Mouse (Mus musculus) bone marrow macrophage, adult 2 months (primary cell): ENCODE results near the gene Pum2. TPM values are rescaled to one million over a fixed set of nuclear protein-coding genes. Genes with fewer than 3 reads are reported as not detected.

ENCODE experiments used
- H3K27ac ChIP-seq: 2 replicates; pipeline ENCODE4 v1.5.1; 2012; ENCODE audit warnings: low read depth, low read length; ENCODE audit not compliant: insufficient read depth
- H3K4me1 ChIP-seq: 2 replicates; pipeline ENCODE4 v1.6.1; 2012; ENCODE audit warnings: low read length; ENCODE audit not compliant: control insufficient read depth, insufficient read depth
- H3K4me3 ChIP-seq: 2 replicates; pipeline ENCODE4 v1.5.1; 2012; ENCODE audit warnings: mild to moderate bottlenecking, low read length, moderate library complexity; ENCODE audit not compliant: insufficient read depth
- CTCF ChIP-seq: IDR thresholded peaks from 2 replicates; pipeline ENCODE4 v1.5.1; 2012; ENCODE audit warnings: low read depth, mild to moderate bottlenecking, low read length, moderate library complexity
- POLR2A ChIP-seq: IDR thresholded peaks from 2 replicates; pipeline ENCODE4 v1.6.1; 2012; ENCODE audit warnings: mild to moderate bottlenecking, low read depth, low read length, borderline replicate concordance
- polyA plus RNA-seq: library from polyadenylated mRNA; stranded (reverse); fragments of >200 nt; gene quantifications from 2 replicates; pipeline ENCODE4 v1.2.4, GENCODE M21; 2012; ENCODE audit not compliant: missing spikeins, insufficient read depth, insufficient read length

The Pum2 gene
- polyA plus RNA-seq, 1 experiment: 99.6 TPM

DNA sequence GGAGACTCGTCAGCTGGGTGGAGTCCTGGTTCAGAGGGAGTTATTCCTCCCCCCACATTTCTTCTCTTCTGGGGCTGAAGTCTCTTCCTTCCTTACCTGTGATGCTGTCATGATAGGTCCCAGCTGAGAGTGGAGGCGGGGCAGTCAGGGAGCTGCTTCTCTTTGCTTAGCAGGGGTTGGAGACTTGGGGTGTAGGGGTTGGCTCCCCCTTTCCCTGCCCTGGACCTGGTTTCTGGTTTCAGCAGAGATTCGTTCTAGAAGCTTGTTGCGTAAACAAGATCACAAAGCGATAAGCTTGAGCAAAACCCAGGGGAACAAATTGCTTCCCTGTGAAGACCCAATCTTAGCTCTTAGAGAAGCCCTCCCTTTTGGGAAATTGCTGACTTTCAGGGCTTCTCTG is 112.5 kb downstream of the Pum2 start:
- no peak overlapping the region for H3K4me3 ChIP-seq
- no peak overlapping the region for H3K27ac ChIP-seq
- H3K4me1 ChIP-seq: no peaks in the 10 kb centered on the region
- no peak for TF ChIP-seq CTCF
- no peak for TF ChIP-seq POLR2A

DNA sequence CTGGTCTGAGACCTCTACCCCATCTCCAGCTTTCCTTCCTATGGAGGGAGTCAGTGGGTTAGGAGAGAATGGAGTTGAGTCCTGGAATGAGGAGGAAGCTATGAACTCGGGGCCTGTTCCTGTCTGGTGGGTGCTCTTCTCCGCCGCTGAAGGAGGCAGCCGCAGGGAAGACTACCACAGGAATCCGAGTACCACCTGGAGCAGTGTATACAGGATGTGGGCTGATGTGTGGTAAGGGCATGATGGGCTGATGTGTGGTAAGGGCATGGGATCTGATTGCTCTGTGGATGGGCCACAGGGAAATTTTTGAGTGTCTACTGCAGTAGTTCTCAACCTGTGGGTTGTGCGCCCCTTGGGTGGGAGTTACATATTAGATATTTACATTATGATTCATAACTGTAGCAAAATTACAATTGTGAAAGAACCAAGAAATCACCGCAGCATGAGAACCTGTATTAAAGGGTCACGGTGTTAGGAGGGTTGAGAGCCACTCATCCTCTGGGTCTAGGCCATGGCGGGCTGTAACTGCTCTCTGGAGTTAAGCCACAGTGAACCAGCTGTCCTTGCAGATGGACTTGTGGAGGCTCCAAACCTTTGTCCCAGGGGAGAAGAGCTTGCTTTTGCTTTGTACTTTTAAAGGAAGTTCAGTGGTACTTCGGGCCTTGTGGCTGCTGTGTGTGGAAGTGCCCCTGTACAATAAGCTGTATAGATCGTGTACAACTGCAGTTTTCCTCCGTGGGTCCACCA is 113.2 kb downstream of the Pum2 start:
- H3K27ac ChIP-seq: no peak overlapping the region
- H3K4me1 ChIP-seq: no peaks in the 10 kb centered on the region
- no peak for TF ChIP-seq POLR2A
- TF ChIP-seq CTCF: no peak
- H3K4me3 ChIP-seq: no peak overlapping the region

DNA sequence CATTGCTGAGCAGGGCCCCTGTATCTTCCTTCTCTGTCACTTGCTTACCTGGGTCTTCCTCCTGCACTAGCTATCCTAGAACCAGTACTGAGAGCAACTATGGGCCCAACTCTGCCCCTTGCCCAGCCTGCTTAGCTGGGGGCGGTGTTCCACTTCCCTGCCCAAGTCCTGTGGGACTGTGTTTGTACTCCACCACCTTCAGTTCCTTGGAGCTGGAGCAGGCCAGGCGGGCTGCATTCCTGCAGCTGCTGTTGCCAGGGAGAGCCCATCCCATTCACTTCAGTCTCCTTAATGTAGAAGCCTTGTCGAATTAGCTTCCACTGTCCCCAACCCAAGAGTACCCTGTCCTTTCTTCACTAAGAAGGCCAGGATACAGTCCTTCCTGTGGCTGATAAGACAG is 114.5 kb downstream of the Pum2 start:
- Histone ChIP-seq H3K4me1 (no peaks in the 10 kb centered on the region), H3K4me3 (no peak overlapping the region), H3K27ac (no peak overlapping the region)
- TF ChIP-seq POLR2A (no peak), CTCF (no peak)

DNA sequence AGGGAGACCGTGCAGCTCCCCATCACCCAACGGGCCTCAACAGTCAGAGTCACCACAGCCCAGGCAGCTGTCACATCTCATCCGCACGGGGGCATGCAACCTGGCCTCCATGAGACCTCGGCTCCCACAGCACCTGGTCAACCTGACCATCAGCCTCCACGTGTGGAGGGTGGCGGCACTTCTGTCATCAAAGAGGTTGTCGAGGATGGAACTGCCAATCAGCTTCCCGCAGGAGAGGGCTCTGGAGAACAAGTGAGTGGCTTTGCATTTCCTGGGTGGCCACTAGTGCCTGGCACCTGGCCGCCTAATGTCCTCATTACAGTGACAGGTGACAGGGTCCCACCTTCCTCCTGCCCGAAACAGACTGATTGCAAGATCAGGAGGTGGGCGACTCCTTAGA is 116.7 kb downstream of the Pum2 start:
- Histone ChIP-seq H3K4me3 (no peak overlapping the region), H3K4me1 (no peaks in the 10 kb centered on the region), H3K27ac (no peak overlapping the region)
- TF ChIP-seq CTCF: no peak
- TF ChIP-seq POLR2A: no peak

DNA sequence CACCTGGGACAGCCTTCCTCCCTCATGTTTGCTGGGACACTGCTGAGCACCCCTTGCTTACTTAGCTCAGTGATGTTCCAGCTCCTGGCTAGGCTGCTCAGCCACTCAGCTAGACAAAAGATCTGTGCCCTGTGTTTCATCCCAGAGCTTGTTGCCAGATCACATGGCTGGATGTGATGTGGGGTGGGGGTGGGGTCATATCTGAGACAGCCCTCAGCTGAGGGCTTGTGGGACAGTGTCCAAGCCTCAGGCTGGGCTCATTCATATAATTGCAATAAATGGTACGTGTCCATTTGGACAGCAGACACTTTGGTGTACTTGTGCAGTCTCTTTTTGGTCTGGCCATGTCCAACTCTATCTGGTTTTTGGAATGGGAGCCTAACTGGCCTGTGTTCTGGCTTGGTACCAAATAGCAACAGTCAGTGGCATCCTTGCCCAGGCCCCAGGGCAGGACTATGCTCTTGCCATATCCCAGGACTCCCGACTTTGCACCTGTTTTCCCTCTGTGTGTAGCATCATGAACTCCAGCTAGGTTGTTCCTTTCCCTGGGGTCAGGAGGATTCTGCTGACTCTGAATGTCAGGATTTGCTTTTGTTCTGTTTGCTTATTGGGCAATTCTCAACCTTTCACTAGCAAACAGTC is 119.6 kb downstream of the Pum2 start:
- Histone ChIP-seq H3K4me3 (no peak overlapping the region), H3K27ac (no peak overlapping the region)

DNA sequence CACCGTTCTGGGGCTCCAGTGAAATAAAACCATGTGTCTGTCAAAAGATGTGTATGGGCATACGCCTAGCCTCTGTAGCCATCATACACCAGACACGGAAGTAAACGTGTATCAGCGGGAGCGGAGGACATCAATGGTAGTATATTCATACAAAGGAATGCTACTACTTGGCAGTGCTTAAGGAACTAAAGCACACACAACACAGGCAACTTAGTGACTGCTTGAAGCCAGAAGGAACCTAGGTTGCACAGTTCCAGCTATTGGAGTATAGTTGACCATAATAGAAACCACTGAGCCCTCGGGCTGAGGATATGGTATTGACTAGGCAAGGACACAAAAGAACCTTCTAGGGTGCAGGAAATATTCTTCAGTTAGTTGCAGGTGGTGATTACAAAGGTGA is 124.0 kb downstream of the Pum2 start:
- Histone ChIP-seq H3K4me3 (no peak overlapping the region), H3K4me1 (peaks cover 10% of the 10 kb centered on the region), H3K27ac (no peak overlapping the region)
- TF ChIP-seq POLR2A (no peak), CTCF (no peak)

More for the DNA sequence above, 119.6 kb downstream of the Pum2 start:
- TF ChIP-seq POLR2A (no peak), CTCF (no peak)
- H3K4me1 ChIP-seq: no peaks in the 10 kb centered on the region

DNA sequence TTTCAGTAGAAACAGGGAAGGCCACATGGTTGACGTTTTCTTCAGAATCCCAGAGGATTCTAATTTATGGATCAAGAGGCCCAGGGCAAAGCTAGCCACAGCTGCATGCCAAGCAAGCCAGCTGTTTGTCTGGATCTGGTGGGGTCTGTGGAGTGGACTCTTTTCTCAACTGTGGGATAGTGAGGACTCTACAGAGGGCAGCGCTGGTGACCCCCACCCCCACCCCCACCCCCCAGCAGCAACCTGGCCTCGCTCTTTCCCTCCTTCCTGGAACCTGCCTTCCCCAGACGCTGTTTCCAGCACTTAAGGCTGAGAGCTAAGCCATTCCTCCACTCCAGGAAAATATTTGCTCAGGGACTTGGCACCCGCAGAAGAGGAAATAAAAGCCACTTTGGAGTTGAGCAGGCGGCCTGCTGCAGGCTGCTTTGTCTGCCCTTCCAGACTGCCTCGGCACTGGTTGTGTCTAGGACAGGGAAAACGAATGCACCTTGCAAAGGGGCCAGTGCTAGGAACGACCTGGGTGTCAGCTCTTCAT is 124.6 kb downstream of the Pum2 start:
- peaks cover 10% of the 10 kb centered on the region for H3K4me1 ChIP-seq
- no peak overlapping the region for H3K27ac ChIP-seq
- TF ChIP-seq CTCF: no peak
- no peak for TF ChIP-seq POLR2A
- H3K4me3 ChIP-seq: no peak overlapping the region

Other genes starting within 250 kb of the Pum2 start
- gene Rhob, start 174.1 kb upstream of the Pum2 start, polyA plus RNA-seq: 50.1 and 50.3 TPM in 2 replicates
- not detected in 2 replicates for gene Slc7a15, start 75.1 kb upstream of the Pum2 start, polyA plus RNA-seq
- gene Sdc1, start 97.2 kb downstream of the Pum2 start, polyA plus RNA-seq: 10.9 and 13.0 TPM in 2 replicates
- 394 and 417 TPM in 2 replicates for gene Laptm4a, start 247.5 kb downstream of the Pum2 start, polyA plus RNA-seq